Mouse (Mus musculus): ENCODE data around the gene Sgsm2. TPM values are rescaled to one million over a fixed set of nuclear protein-coding genes. Genes with fewer than 3 reads are reported as not detected.

Gene Sgsm2
- polyA plus RNA-seq, 2 experiments, result 1.1 to 2.6 TPM

DNA sequence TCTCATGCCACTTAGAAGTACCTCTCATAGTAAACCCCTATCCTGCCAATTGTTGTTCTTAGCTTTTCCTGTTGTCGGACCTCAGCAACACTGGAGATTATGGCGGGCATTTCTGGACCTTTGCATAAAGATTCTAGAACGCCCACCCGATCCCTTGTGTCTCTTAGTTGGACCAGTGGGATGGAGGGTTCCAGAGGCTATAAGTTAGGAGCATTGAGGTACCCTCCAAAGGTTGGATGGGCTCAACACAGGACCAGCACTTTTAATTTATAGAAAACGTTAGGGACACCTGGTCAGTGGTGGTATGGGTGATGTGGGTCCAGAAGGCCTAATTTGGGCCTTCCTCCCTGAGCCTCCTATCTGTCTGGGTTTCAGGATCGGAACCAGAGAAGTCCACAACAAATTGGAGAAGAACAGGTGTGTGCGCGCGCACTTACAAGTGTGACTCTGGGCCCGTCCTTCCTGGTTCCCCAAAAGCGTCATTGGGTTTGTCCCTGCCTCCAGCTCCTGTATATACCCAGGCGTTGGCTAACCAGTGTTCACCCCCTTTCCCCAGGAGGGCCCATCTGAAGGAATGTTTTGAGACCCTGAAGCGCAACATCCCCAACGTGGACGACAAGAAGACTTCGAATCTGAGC, 59.7 kb downstream of the Sgsm2 start:
- ATAC-seq (ENCODE audit: insufficient read depth), result peak; percentile 4

DNA sequence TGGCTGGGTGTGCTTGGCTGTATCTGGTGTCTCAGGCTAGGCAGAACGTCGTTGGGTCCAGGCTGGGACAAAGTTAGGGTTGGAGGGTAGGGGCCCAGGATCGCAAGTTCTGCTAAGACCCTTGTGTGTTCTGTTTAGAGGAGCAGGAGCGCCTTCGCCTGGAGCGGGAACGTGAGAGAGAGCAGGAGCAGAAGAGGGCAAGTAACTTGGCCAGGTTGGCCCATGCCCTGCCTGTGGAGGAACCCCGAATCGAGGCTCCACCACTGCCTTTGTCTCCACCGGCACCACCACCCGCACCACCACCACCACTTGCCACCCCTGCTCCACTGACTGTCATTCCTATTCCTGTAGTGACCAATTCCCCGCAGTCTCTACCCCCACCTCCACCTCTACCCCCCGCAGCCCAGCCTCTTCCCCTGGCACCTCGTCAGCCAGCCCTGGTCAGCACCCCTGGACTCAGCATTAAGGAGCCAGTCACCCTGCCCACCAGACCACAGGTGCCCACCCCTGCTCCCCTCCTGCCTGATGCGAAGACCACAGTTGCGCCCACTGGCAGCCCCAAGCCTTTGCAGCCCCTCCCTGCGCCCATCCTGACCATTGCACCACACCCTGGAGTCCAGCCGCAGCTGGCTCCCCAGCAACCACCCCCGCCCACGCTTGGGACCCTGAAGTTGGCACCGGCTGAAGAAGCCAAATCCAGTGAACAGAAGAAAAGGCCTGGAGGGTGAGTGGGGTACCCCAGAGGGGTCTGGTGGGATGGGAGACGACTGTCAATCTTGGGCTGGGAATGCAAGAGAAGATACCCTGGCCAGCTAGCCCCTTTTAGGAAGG, 60.4 kb downstream of the Sgsm2 start:
- no peak for ATAC-seq (ENCODE audit: insufficient read depth)
- Histone ChIP-seq H3K4me3 (ENCODE audit: insufficient read depth in 1 of 2, low read depth in 2 of 2, low read length in 2 of 2) (no peak overlapping the region), H3K9ac (replicated peaks) (no peak overlapping the region), H3K36me3 (replicated peaks; ENCODE audit: control insufficient read depth, insufficient read depth, low read depth) (no peaks in the 10 kb centered on the region), H3K4me2 (ENCODE audit: low read depth) (peak overlapping the region; percentile 99), H3K27ac (peak overlapping the region; percentile 93), H3K4me1 (replicated peaks; ENCODE audit: control insufficient read depth in 2 of 2, insufficient read depth in 2 of 2, low read length in 1 of 2) (peaks cover 31 to 44% of the 10 kb centered on the region in 2 experiments), H3K9me3 (ENCODE audit: control insufficient read depth, low read length) (no peaks in the 10 kb centered on the region), H3K27me3 (ENCODE audit: control insufficient read depth, insufficient read depth, low read length) (no peaks in the 10 kb centered on the region)
- TF ChIP-seq CTCF (IDR thresholded peaks at IDR 0.05; ENCODE audit: low read depth) (no peak), EP300 (IDR thresholded peaks at IDR 0.05; ENCODE audit: low read depth) (no peak)
- DNase-seq (ENCODE audit: low read depth in 3 of 3, low spot score in 3 of 3), result no peak
- 89% methylated on average over 22 of the region's 22 CpGs for WGBS (ENCODE audit: insufficient replicate concordance)

More for the DNA sequence above, 59.7 kb downstream of the Sgsm2 start:
- peaks cover 31 to 44% of the 10 kb centered on the region in 2 experiments for H3K4me1 ChIP-seq (replicated peaks; ENCODE audit: control insufficient read depth in 2 of 2, insufficient read depth in 2 of 2, low read length in 1 of 2)
- H3K9ac ChIP-seq (replicated peaks), result peak overlapping the region; percentile 83
- peak overlapping the region; percentile 93 for H3K27ac ChIP-seq
- H3K9me3 ChIP-seq (ENCODE audit: control insufficient read depth, low read length), result no peaks in the 10 kb centered on the region
- no peaks in the 10 kb centered on the region for H3K36me3 ChIP-seq (replicated peaks; ENCODE audit: control insufficient read depth, insufficient read depth, low read depth)
- H3K4me2 ChIP-seq (ENCODE audit: low read depth), result peak overlapping the region; percentile 99
- TF ChIP-seq CTCF (IDR thresholded peaks at IDR 0.05; ENCODE audit: low read depth) (no peak), EP300 (IDR thresholded peaks at IDR 0.05; ENCODE audit: low read depth) (no peak)
- no peaks in the 10 kb centered on the region for H3K27me3 ChIP-seq (ENCODE audit: control insufficient read depth, insufficient read depth, low read length)
- DNase-seq (ENCODE audit: low read depth in 3 of 3, low spot score in 3 of 3), result no peak
- 37% methylated on average over 16 of the region's 16 CpGs for WGBS (ENCODE audit: insufficient replicate concordance)
- peak overlapping the region; percentile 33 to 63 for H3K4me3 ChIP-seq (ENCODE audit: insufficient read depth in 1 of 2, low read depth in 2 of 2, low read length in 2 of 2)

DNA sequence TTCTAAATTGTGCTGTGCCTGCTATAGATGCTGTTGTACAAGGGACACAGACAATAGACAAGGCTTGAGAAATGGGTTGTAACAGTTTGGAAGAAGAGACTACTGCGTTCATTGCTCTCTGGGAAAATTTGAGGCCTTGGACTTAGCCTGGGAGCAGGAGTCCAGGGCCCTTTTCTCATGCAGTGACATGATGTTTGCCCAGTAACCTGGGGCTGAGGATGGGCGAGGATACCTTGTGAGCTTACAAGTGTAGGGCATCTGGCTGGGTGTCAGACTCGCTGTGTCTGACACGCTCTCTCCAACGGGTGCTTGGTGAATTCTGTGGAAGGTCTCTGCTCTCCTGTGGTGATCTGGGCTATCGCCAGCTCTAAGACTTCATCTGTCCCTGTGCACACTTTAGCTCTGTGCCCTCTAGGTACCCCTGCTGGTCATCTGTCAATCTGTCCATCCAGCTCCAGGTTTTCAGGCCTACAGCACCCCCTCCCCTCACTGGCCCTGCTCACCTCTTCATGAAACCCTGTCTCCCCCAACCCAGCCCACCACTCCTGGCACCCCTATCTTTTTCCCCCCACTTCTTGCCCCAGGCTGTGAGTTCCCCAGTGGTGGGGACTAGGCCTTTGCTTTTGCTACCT, 61.2 kb downstream of the Sgsm2 start:
- H3K9me3 ChIP-seq (ENCODE audit: control insufficient read depth, low read length), result no peaks in the 10 kb centered on the region
- DNase-seq (ENCODE audit: low read depth in 3 of 3, low spot score in 3 of 3) (no peak), ATAC-seq (ENCODE audit: insufficient read depth) (no peak)
- TF ChIP-seq EP300 (IDR thresholded peaks at IDR 0.05; ENCODE audit: low read depth), result no peak
- TF ChIP-seq CTCF (IDR thresholded peaks at IDR 0.05; ENCODE audit: low read depth), result no peak
- 83% methylated on average over 6 of the region's 6 CpGs for WGBS (ENCODE audit: insufficient replicate concordance)
- H3K36me3 ChIP-seq (replicated peaks; ENCODE audit: control insufficient read depth, insufficient read depth, low read depth), result no peaks in the 10 kb centered on the region
- no peak overlapping the region for H3K27ac ChIP-seq
- H3K4me1 ChIP-seq (replicated peaks; ENCODE audit: control insufficient read depth in 2 of 2, insufficient read depth in 2 of 2, low read length in 1 of 2), result peaks cover 31 to 44% of the 10 kb centered on the region in 2 experiments
- H3K9ac ChIP-seq (replicated peaks), result no peak overlapping the region
- H3K27me3 ChIP-seq (ENCODE audit: control insufficient read depth, insufficient read depth, low read length), result no peaks in the 10 kb centered on the region
- no peak overlapping the region for H3K4me2 ChIP-seq (ENCODE audit: low read depth)
- no peak overlapping the region for H3K4me3 ChIP-seq (ENCODE audit: insufficient read depth in 1 of 2, low read depth in 2 of 2, low read length in 2 of 2)

DNA sequence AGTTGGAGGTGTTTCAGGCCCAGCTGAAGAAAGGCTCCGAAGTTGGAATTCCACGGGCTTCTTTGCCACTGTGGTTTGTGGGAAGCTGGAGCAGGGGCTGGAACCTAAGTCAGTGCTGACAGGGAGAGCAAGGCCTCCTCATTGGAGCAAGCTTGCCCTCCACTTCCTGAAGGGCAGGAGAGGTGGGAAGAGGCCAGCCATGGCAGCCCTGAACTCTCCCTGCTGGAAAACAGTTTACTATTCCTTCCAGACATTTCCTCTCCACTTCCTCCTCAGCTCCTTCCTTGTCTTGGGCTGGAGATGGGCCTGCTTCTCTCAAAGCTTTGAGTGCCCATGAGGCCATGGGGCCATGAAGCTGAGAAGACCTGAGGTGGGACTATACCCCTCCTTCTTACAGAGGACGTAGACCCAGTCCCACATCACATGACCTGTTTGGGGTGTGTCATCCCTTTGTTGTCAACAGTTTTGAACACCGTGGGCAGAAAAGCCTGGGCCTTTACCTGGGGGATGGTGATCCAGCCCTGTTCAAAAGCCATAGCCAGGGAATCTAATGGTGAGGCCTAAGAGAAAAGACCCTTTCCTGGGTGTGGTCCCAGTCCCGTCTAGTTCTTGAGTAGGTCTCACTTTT, 62.1 kb downstream of the Sgsm2 start:
- no peaks in the 10 kb centered on the region for H3K9me3 ChIP-seq (ENCODE audit: control insufficient read depth, low read length)
- H3K4me3 ChIP-seq (ENCODE audit: insufficient read depth in 1 of 2, low read depth in 2 of 2, low read length in 2 of 2), result no peak overlapping the region
- DNase-seq (ENCODE audit: low read depth in 3 of 3, low spot score in 3 of 3), result no peak
- ATAC-seq (ENCODE audit: insufficient read depth), result no peak
- 32% methylated on average over 5 of the region's 5 CpGs for WGBS (ENCODE audit: insufficient replicate concordance)
- H3K27me3 ChIP-seq (ENCODE audit: control insufficient read depth, insufficient read depth, low read length), result no peaks in the 10 kb centered on the region
- peak overlapping the region; percentile 49 for H3K27ac ChIP-seq
- TF ChIP-seq CTCF (IDR thresholded peaks at IDR 0.05; ENCODE audit: low read depth), result no peak
- no peak for TF ChIP-seq EP300 (IDR thresholded peaks at IDR 0.05; ENCODE audit: low read depth)
- H3K4me1 ChIP-seq (replicated peaks; ENCODE audit: control insufficient read depth in 2 of 2, insufficient read depth in 2 of 2, low read length in 1 of 2), result peaks cover 31 to 44% of the 10 kb centered on the region in 2 experiments
- H3K9ac ChIP-seq (replicated peaks), result no peak overlapping the region; the same call in 1 of the 2 replicates
- no peaks in the 10 kb centered on the region for H3K36me3 ChIP-seq (replicated peaks; ENCODE audit: control insufficient read depth, insufficient read depth, low read depth)
- H3K4me2 ChIP-seq (ENCODE audit: low read depth), result no peak overlapping the region

Data from liver, embryonic 14.5 days (tissue).